ENCODE assay signal across 12 mouse cellular contexts in genomic region chr11:53839147-53839546, GRCm38 (mm10). TPM values are rescaled to one million over a fixed set of nuclear protein-coding genes. Genes with fewer than 3 reads are reported as not detected.
DNase-seq lines count a peak whose midpoint lies in the region; ATAC-seq lines count a peak whose summit lies in the region.
"Had no signal": no experiment of that assay in that cellular context is flagged by ENCODE, and none has a peak within 500 bp of the region (broad histone marks: within the 10 kb centered on the region; RNA-seq: fewer than 3 reads in every experiment).

No protein-coding gene starts in this region.

- H3K4me1 ChIP-seq in stomach, embryonic 14.5 days (ENCODE audit: control insufficient read depth, insufficient read depth, low read length), result 0 out of 2 replicates have a peak, but pooled peaks cover 4% of the 10 kb centered on the region

- ATAC-seq in inflammation-experienced regulatory T-cells, adult 6 months, result peak; percentile 59
- ATAC-seq in stomach, embryonic 14.5 days (ENCODE audit: insufficient number of reproducible peaks, insufficient read depth, low FRiP score, low read depth), result no peak

- 77% methylated on average over 6 of the region's 6 CpGs for WGBS in stomach, embryonic 14.5 days

- H3K9ac ChIP-seq in stomach, embryonic 14.5 days (replicated peaks; ENCODE audit: low read depth, low read length), result no peak overlapping the region
- H3K9ac ChIP-seq: liver, embryonic 15.5 days had no signal

- no peaks in the 10 kb centered on the region for H3K27me3 ChIP-seq in stomach, embryonic 14.5 days (ENCODE audit: control insufficient read depth, insufficient read depth, low read length)
- H3K27me3 ChIP-seq: liver, embryonic 15.5 days had no signal

- H3K4me2 ChIP-seq in stomach, embryonic 14.5 days (replicated peaks; ENCODE audit: low read depth, low read length), result no peak overlapping the region
- H3K4me2 ChIP-seq: heart, embryonic 13.5 days; liver, embryonic 15.5 days had no signal

- H3K9me3 ChIP-seq in stomach, embryonic 14.5 days (ENCODE audit: control insufficient read depth, low read depth, low read length), result no peaks in the 10 kb centered on the region
- H3K9me3 ChIP-seq: heart, embryonic 13.5 days; liver, embryonic 15.5 days had no signal

- no peak overlapping the region for H3K4me3 ChIP-seq in stomach, embryonic 14.5 days (ENCODE audit: low read depth, low read length)
- H3K4me3 ChIP-seq: heart, embryonic 13.5 days; liver, embryonic 15.5 days had no signal

- DNase-seq in A20 (ENCODE audit: low read depth, low spot score), result peak; percentile 91
- DNase-seq in CD4-positive helper T cell, adult 2 months (ENCODE audit: low read depth, low spot score), result peak; percentile 58
- DNase-seq in c-Kit-positive CD71-positive TER-119-positive erythroid progenitor cells, embryonic 14.5 days (ENCODE audit: low spot score), result no peak
- no peak for DNase-seq in cerebellum, postnatal 14 days
- DNase-seq in neural tube, embryonic 10.5 days (ENCODE audit: extremely low spot score, low spot score), result no peak
- DNase-seq: adrenal gland, postnatal 36 days; cerebellum, adult 8-10 months; midbrain, embryonic 14.5 days had no signal

- no peaks in the 10 kb centered on the region for H3K36me3 ChIP-seq in stomach, embryonic 14.5 days (ENCODE audit: control insufficient read depth, insufficient read depth, low read length)
- H3K36me3 ChIP-seq: heart, embryonic 13.5 days; liver, embryonic 15.5 days had no signal

- H3K27ac ChIP-seq in stomach, embryonic 14.5 days (ENCODE audit: low read length), result peak overlapping the region; percentile 33; the same call in 1 of the 2 replicates
- H3K27ac ChIP-seq: heart, embryonic 13.5 days; liver, embryonic 15.5 days had no signal

RNA-seq across cellular contexts. Expression of gene Gm12216, which starts 19.9 kb away (rescaled TPM):
- 10 to 100 TPM; 19.8 to 38.0 (median 32.6) TPM for polyA plus RNA-seq in inflammation-experienced regulatory T-cells, adult 6 months (2017; shearing (Covaris generic))
- polyA plus RNA-seq in stomach, embryonic 14.5 days (2014; fragmentation: Nextera tagmentation; extraction: Ambion mirVana), result 1.5 and 4.3 TPM in 2 replicates
- polyA plus RNA-seq: liver, embryonic 15.5 days had no signal

RNA-seq across cellular contexts. Expression of gene Slc22a5, which starts 52.3 kb away (rescaled TPM):
- polyA plus RNA-seq in inflammation-experienced regulatory T-cells, adult 6 months (2017; shearing (Covaris generic)), result 10 to 100 TPM in 2 of 3 experiments, 1 to 10 TPM in 1; 8.9 to 15.5 (median 12.7) TPM
- 11.1 and 12.8 TPM in 2 replicates for polyA plus RNA-seq in stomach, embryonic 14.5 days (2014; fragmentation: Nextera tagmentation; extraction: Ambion mirVana)

Comparison
In these comparisons a context has a peak if more than half of its experiments do, and no peak if none do; other contexts are left out.
1. DNase-seq: peak in A20 (single experiment) and CD4-positive helper T cell, adult 2 months (single experiment); none in c-Kit-positive CD71-positive TER-119-positive erythroid progenitor cells, embryonic 14.5 days (single experiment), cerebellum, postnatal 14 days (0 of 2) and neural tube, embryonic 10.5 days (single experiment).